Mouse (Mus musculus): ENCODE measurements around the gene Prdx4. TPM values are rescaled to one million over a fixed set of nuclear protein-coding genes. Genes with fewer than 3 reads are reported as not detected.
A peak's percentile ranks its signal among the peaks of the same experiment; 100 is the strongest.
"Not testable (repeated sequence)": the region's sequence is repeated elsewhere in the genome, so short reads cannot be mapped to it uniquely, and the experiment has no call there.

Gene Prdx4
- 10 to 100 TPM in 1 of 2 experiments, 1 to 10 TPM in 1; 5.1 to 10.5 TPM for total RNA-seq (2021)
- long read RNA-seq, experiment 1, partial matches to known transcripts: 0 of 3 reads
- long read RNA-seq, experiment 1, other reads (novel, unspliced or antisense): 0 of 3 reads
- long read RNA-seq, experiment 2, partial matches to known transcripts: 0 of 4 reads
- long read RNA-seq, experiment 2, other reads (novel, unspliced or antisense): 1 of 4 reads

GRCm38 (mm10) chrX:155340654-155341053, at the start of gene Prdx4:
TSS of gene Prdx4 (minus strand) at chrX:155340754.
- H3K4me3 ChIP-seq: no peak within 1 kb of the TSS
- no peak for TF ChIP-seq CTCF (IDR thresholded peaks at IDR 0.05)
- intact Hi-C loops (cut with DNase I): no loop called here
- H3K27ac ChIP-seq: no peak within 1 kb of the TSS
- no peak for DNase-seq

- intact Hi-C loops (cut with DNase I): no loop called here
- peak; percentile 17 for DNase-seq
- TF ChIP-seq CTCF (IDR thresholded peaks at IDR 0.05): peak; percentile 72
- H3K27ac ChIP-seq: no peak overlapping the region
- no peak overlapping the region for H3K4me3 ChIP-seq
Observed at GRCm38 (mm10) chrX:155376538-155376937, 36.0 kb upstream of the Prdx4 start.

DNA sequence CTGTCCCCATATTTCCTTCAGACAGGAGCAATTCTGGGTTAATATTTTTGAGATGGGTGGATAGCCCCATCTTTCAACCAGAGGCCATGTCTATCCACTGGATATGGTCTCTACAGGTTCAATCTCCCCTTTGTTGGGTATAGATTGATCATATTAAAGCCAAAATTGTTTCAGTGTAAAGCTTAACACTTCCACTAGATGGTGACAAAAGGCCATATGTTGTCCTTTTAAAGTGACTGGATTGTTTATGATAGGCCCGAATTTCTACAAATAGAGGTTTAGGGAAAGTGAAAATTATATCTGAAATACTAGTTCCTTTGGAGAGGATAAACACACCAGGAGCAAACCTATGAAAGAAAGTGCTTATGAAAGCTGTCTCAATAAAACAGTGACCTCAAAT, 34.9 kb upstream of the Prdx4 start:
- intact Hi-C loops (cut with DNase I): no loop called here
- no peak for DNase-seq
- peak; percentile 12; the same call in 1 of the 2 replicates for TF ChIP-seq CTCF (IDR thresholded peaks at IDR 0.05)
- Histone ChIP-seq H3K27ac (no peak overlapping the region), H3K4me3 (no peak overlapping the region)

DNA sequence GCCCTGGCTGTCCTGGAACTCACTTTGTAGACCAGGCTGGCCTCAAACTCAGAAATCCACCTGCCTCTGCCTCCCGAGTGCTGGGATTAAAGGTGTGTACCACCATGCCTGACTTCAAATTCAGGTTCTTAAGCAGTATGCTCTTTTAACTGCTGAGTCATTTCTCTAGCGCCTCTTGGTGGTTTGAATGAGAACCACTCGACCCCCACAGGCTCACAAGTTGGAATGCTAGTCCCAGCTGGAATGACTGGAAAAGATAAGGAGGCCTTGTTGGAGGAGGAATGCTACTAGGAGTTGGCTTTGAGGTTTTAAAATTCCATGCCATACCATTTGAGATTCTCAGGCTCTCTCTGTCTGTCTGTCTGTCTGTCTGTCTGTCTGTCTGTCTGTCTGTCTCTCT, 29.6 kb upstream of the Prdx4 start:
- H3K27ac ChIP-seq; intact Hi-C loops (cut with DNase I); H3K4me3 ChIP-seq; DNase-seq: not testable (repeated sequence)

GRCm38 (mm10) chrX:155365095-155365494, 24.5 kb upstream of the Prdx4 start:
- H3K27ac ChIP-seq: no peak overlapping the region
- no peak for DNase-seq
- no peak for TF ChIP-seq CTCF (IDR thresholded peaks at IDR 0.05)
- no peak overlapping the region for H3K4me3 ChIP-seq
- intact Hi-C loops (cut with DNase I): no loop called here

- DNase-seq: no peak
- H3K4me3 ChIP-seq: no peak overlapping the region
- intact Hi-C loops (cut with DNase I): no loop called here
Observed at GRCm38 (mm10) chrX:155346249-155346648, 5.7 kb upstream of the Prdx4 start.

GRCm38 (mm10) chrX:155337905-155338721, 2.4 kb downstream of the Prdx4 start:
- intact Hi-C loops (cut with DNase I): no loop called here
- no peak for TF ChIP-seq CTCF (IDR thresholded peaks at IDR 0.05)
- Histone ChIP-seq H3K27ac (peak overlapping the region; percentile 80), H3K4me3 (peak overlapping the region; percentile 82)
- peak; percentile 86 for DNase-seq

More at GRCm38 (mm10) chrX:155346249-155346648, 5.7 kb upstream of the Prdx4 start:
- TF ChIP-seq CTCF (IDR thresholded peaks at IDR 0.05): no peak
- H3K27ac ChIP-seq: no peak overlapping the region

GRCm38 (mm10) chrX:155337567-155337904, 3.0 kb downstream of the Prdx4 start:
- H3K27ac ChIP-seq: peak overlapping the region; percentile 80
- intact Hi-C loops (cut with DNase I): no loop called here
- no peak for DNase-seq
- H3K4me3 ChIP-seq: peak overlapping the region; percentile 82
- no peak for TF ChIP-seq CTCF (IDR thresholded peaks at IDR 0.05)

- intact Hi-C loops (cut with DNase I): loop anchor here (5.0 kb wide), 1 partner anchor 221 kb away; no protein-coding TSS in a partner anchor
- Histone ChIP-seq H3K27ac (no peak overlapping the region), H3K4me3 (no peak overlapping the region)
- peak; percentile 71 for TF ChIP-seq CTCF (IDR thresholded peaks at IDR 0.05)
- peak; percentile 27 for DNase-seq
Observed at GRCm38 (mm10) chrX:155318005-155318404, 22.5 kb downstream of the Prdx4 start.

- intact Hi-C loops (cut with DNase I): loop anchor here (10.0 kb wide), 1 partner anchor 92 kb away; the partner anchor contains the start of gene Sat1
- Histone ChIP-seq H3K27ac (no peak overlapping the region), H3K4me3 (no peak overlapping the region)
- no peak for DNase-seq
- TF ChIP-seq CTCF (IDR thresholded peaks at IDR 0.05): peak; percentile 32; the same call in 1 of the 2 replicates
Observed at GRCm38 (mm10) chrX:155306390-155306789, 34.2 kb downstream of the Prdx4 start.

DNA sequence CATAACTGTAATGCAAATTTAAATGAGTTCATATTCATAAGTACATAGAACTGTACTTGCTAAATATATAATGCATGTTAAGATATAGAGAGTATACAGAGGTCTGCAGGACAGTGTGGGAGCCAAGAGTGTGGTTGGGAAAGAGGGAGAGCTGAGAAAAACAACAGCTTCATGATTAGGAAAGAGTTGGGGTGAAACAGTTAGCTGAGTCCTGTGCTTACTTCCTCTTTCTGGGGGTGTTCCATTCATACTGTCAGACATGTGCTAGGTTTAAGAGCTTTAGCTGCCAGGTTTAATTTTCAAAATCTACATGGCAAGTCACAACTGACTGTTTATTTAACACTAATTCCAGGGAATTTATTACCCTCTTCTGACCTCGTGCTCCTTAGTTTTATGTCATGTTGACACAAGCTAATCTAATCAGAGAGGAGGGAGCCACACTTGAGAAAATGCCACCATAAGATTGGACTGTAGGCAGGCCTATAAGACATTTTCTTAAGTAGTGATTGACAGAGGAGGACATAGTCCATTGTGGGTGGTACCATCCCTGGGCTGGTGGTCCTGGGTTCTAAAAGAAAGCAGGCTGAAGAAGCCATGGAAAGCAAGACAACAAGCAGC, 60.0 kb downstream of the Prdx4 start:
- TF ChIP-seq CTCF (IDR thresholded peaks at IDR 0.05): no peak
- no peak for DNase-seq
- intact Hi-C loops (cut with DNase I): no loop called here
- H3K27ac ChIP-seq: no peak overlapping the region
- no peak overlapping the region for H3K4me3 ChIP-seq

DNA sequence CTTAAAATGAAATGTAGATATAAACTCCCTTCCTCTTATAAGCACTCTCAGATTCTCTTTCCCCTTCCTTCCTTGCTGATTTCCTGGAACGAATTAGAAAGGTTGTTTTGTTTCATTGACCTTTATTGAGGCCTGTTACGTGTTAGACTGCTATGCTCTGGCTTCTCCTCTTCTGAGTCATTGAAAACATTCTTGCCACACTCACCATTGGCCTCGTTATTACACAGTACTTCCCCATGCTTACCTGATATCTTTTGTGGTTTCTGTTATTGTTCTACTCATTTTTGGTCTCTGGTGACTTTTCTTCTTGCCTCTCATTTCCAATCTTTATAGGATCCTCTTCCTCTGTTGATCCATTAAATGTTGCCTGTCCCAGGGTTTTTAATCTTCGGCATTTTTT, 62.1 kb downstream of the Prdx4 start:
- no peak overlapping the region for H3K27ac ChIP-seq
- intact Hi-C loops (cut with DNase I): no loop called here
- TF ChIP-seq CTCF (IDR thresholded peaks at IDR 0.05): no peak
- H3K4me3 ChIP-seq: no peak overlapping the region
- DNase-seq: no peak

Other genes starting within 250 kb of the Prdx4 start
- not detected for gene Magea2, start 247.1 kb downstream of the Prdx4 start, total RNA-seq (2021)
- not detected for gene Cldn34b2, start 212.3 kb downstream of the Prdx4 start, total RNA-seq (2021)
- gene Sat1, start 124.3 kb downstream of the Prdx4 start, total RNA-seq (2021): 10 to 100 TPM; 18.4 to 22.1 TPM
- 10 to 100 TPM; 17.1 to 18.4 TPM for gene Acot9, start 78.3 kb downstream of the Prdx4 start, total RNA-seq (2021)